Mouse (Mus musculus) brain, embryonic 14.5 days (tissue): ENCODE measurements at regions not wholly inside any gene's neighbourhood (a gene's known extent, or its start where the extent isn't known, plus 50 kb on each side); places are given as distances from the start of the nearest gene placed in this dataset.

Experiments
- DNase-seq: peaks from one replicate; pipeline ENCODE4 v3.0.0-alpha.2; 2011; ENCODE audit warnings: low read depth
- CTCF ChIP-seq: fragments of 200-500 bp; IDR thresholded peaks from 2 replicates; pipeline ENCODE4 v1.5.1; 2012; ENCODE audit warnings: inconsistent platforms, mild to moderate bottlenecking, moderate library complexity, borderline replicate concordance; ENCODE audit not compliant: insufficient read depth, insufficient read length; ENCODE audit errors: extremely low read depth
- POLR2A ChIP-seq: fragments of 200-500 bp; IDR thresholded peaks from 2 replicates; pipeline ENCODE4 v1.6.1; 2012; ENCODE audit warnings: mild to moderate bottlenecking, inconsistent platforms, borderline replicate concordance; ENCODE audit not compliant: poor library complexity, insufficient read depth, insufficient read length, severe bottlenecking; ENCODE audit errors: extremely low read depth

- DNase-seq = no peak
Observed at GRCm38 (mm10) chr1:143464863-143465262, 175.6 kb upstream of the B3galt2 start.

GRCm38 (mm10) chr1:143466092-143466491 is 174.4 kb upstream of the B3galt2 start:
- TF ChIP-seq POLR2A (no peak), CTCF (no peak)
- no peak for DNase-seq

More at GRCm38 (mm10) chr1:143464863-143465262, 175.6 kb upstream of the B3galt2 start:
- TF ChIP-seq POLR2A (no peak), CTCF (no peak)

GRCm38 (mm10) chr1:143475329-143475728 is 165.1 kb upstream of the B3galt2 start:
- no peak for DNase-seq
- TF ChIP-seq POLR2A = no peak
- no peak for TF ChIP-seq CTCF

- TF ChIP-seq CTCF (no peak), POLR2A (no peak)
- no peak for DNase-seq
Observed at GRCm38 (mm10) chr1:143483345-143483744, 157.1 kb upstream of the B3galt2 start.

- no peak for DNase-seq
- TF ChIP-seq CTCF (no peak), POLR2A (no peak)
Observed at GRCm38 (mm10) chr1:143484936-143485335, 155.5 kb upstream of the B3galt2 start.

GRCm38 (mm10) chr1:143497092-143497491 is 143.4 kb upstream of the B3galt2 start:
- TF ChIP-seq CTCF = no peak
- no peak for TF ChIP-seq POLR2A
- no peak for DNase-seq

GRCm38 (mm10) chr1:143503436-143504065 is 136.9 kb upstream of the B3galt2 start:
- TF ChIP-seq POLR2A (no peak), CTCF (no peak)
- DNase-seq = peak; percentile 40

- no peak for DNase-seq
- TF ChIP-seq CTCF = no peak
- TF ChIP-seq POLR2A = no peak
Observed at GRCm38 (mm10) chr1:143504066-143504440, 136.4 kb upstream of the B3galt2 start.

GRCm38 (mm10) chr1:143505318-143505717 is 135.1 kb upstream of the B3galt2 start:
- TF ChIP-seq CTCF (no peak), POLR2A (no peak)
- DNase-seq = no peak

- TF ChIP-seq POLR2A (no peak), CTCF (no peak)
- DNase-seq = no peak
Observed at GRCm38 (mm10) chr1:143523831-143524521, 116.5 kb upstream of the B3galt2 start.

- DNase-seq = no peak
- TF ChIP-seq CTCF (no peak), POLR2A (no peak)
Observed at GRCm38 (mm10) chr1:143524522-143524865, 116.0 kb upstream of the B3galt2 start.

GRCm38 (mm10) chr1:143540223-143540622 is 100.2 kb upstream of the B3galt2 start:
- TF ChIP-seq POLR2A (no peak), CTCF (no peak)
- DNase-seq = peak; percentile 44
